Mouse (Mus musculus): Measurements from ENCODE around the gene Stx1b.

- TF ChIP-seq POLR2AphosphoS2 (IDR thresholded peaks at IDR 0.05; ENCODE audit: low read length) (no peak), MAX (IDR thresholded peaks at IDR 0.05; ENCODE audit: low read length) (no peak), CTCF (IDR thresholded peaks at IDR 0.05 in 2 of 3, conservative IDR thresholded peaks at IDR 0.05 in 1 of 3; ENCODE audit: control insufficient read depth in 1 of 3, insufficient read depth in 1 of 3, low read depth in 2 of 3, low read length in 3 of 3, poor library complexity in 1 of 3, severe bottlenecking in 1 of 3) (no peak), POLR2A (IDR thresholded peaks at IDR 0.05; ENCODE audit: control insufficient read depth in 1 of 2, insufficient read depth in 1 of 2, low read depth in 1 of 2, low read length in 2 of 2, poor library complexity in 1 of 2) (no peak), CHD1 (IDR thresholded peaks at IDR 0.05; ENCODE audit: low read depth, low read length) (no peak), POLR2AphosphoS5 (IDR thresholded peaks at IDR 0.05; ENCODE audit: borderline replicate concordance, low read depth, low read length) (no peak), CHD2 (IDR thresholded peaks at IDR 0.05; ENCODE audit: low read length) (no peak), USF1 (IDR thresholded peaks at IDR 0.05; ENCODE audit: low read depth, low read length) (no peak), KAT2A (conservative IDR thresholded peaks at IDR 0.05; ENCODE audit: low read depth, low read length) (no peak), ZNF384 (IDR thresholded peaks at IDR 0.05; ENCODE audit: low read depth, low read length) (no peak), TAL1 (IDR thresholded peaks at IDR 0.05; ENCODE audit: low read length) (no peak)
These were observed 60.7 kb downstream of the Stx1b start for GRCm38 (mm10) chr7:127763642-127764041.

All from MEL (cell line).